Mouse (Mus musculus) retina, adult 2 months (tissue): ENCODE data around the gene Lrrc56.
A peak's percentile ranks its signal among the peaks of the same experiment; 100 is the strongest.

Experiments
- DNase-seq: peaks from one replicate; pipeline ENCODE4 v3.0.0-alpha.2; 2012; ENCODE audit warnings: low read depth, low spot score

Lrrc56 gene

DNA sequence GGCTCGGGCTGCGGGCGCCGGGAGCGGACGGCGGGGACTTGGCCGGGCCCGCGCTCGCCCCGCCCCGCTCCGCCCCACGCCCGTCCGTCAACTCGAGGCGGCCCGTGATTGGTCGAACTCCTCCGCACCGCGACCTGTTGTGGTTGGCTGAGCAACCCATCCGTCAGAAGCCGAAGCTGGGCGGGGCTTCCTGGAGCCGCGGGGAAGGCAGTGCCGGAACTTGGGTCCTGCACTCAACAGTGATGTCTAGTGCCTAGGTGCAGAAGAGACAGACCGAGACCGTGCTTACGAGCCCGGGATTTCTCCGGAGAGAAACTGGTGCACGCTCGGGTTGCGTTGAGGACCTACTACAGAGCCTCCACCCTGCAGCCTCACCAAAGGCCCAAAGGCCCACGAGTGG, at the start of gene Lrrc56, which contains the start of gene Hras:
Gene Lrrc56, plus strand, starts transcription at position 210 of the 400 bp plus-strand sequence.
Gene Hras, minus strand, starts transcription at position 58 of the 400 bp plus-strand sequence.
- peak; percentile 93 for DNase-seq

DNA sequence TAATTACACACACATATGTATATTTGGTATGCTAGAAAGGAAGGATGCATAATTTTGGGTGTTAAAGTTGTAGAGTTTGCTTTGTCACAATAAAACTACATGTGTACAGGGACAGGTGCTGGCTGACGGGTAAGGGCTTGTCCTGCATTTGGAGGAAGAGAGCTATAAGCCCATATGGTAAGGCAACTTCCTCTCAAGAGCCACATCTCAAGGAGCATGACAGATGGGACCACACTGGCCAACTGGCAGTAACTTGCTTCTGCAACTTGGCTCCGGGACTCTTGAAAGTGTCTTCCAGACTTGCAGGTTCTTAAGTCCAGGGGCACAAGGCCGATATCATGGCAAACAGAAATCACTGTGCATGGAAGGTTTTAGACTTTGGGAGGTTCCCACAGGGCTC, 49.3 kb upstream of the Lrrc56 start:
- DNase-seq = no peak

DNA sequence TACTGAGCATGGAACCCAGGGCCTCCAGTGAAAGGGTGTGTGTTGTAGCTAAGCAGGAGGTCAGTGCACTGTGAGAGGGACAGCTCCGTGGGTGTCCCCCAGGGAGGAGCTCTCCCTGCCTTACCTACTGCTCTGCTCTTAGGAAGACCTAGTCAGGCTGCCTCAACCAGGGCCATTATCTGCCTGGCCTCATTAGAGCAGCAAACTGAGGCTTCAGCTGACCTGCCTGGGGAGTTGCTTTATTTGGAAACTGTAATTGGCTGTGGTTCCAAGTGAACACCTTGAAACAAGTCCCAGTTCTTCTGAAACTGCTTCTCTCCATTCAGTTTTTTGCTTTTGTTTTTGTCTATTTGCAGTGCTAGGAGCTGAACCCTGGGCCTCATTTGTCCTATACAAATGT, 48.6 kb upstream of the Lrrc56 start:
- DNase-seq = no peak

DNA sequence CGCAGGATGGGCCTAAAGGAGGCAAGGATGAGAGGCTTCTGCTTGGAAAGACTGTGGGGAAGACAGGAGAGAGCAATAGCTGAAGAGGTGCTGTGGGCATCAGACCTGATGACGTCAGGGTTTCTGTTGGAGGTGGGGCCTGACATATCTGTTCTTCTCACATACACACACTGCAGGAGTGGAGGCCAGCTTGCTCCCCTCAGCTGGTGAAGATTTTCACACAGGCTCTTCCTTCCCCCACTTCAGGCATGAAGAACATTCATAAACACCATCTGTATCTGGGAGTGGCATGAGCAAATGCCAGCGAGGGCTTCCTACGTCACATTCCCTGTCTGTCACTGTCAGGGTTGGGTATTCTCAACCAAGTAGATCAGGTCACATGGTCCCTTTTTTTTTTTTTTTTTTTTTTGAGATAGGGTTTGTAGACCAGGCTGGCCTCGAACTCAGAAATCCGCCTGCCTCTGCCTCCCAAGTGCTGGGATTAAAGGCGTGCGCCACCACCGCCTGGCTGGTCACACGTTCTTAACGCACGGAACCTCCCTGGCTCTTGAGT, 47.8 kb upstream of the Lrrc56 start:
- DNase-seq = no peak

GRCm38 (mm10) chr7:141147044-141147443, 46.9 kb upstream of the Lrrc56 start:
- no peak for DNase-seq

DNA sequence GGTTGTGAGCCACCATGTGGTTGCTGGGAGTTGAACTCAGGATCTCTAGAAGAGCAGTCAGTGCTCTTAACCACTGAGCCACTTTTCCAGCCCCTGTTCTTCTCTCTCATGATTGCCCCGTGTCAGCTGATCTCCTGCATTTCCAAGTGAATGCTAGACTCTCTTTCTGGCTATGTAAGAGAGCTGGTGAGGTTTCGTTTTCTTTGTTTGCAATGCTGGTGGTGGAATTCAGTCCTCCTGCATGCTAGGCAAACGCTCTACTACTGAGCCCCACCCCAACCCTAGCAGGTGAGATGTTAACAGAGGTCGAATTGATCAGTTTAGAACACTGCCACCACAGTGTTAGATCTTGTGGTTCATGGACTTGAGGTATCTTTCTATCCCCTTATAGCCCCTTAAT, 45.3 kb upstream of the Lrrc56 start:
- DNase-seq = no peak

DNA sequence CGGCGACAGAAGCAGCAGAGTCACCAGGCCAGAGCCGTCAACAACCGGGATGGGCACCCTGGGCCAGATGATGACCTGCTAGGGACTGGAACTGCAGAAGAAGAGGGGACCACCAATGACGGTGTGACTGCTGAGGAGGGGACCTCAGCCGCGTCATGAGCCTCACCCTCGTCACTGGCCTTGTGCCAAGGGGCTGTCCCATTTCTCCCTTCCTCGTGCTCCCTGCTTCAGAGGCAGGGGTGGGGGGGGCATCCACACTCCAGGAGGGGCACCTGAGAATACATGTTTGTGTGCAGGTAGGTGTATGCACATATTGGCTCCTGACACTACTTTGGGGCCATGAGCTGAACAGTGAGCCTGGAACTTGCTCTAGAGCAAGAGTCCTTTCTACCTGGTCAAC, 38.6 kb upstream of the Lrrc56 start:
- DNase-seq = no peak

DNA sequence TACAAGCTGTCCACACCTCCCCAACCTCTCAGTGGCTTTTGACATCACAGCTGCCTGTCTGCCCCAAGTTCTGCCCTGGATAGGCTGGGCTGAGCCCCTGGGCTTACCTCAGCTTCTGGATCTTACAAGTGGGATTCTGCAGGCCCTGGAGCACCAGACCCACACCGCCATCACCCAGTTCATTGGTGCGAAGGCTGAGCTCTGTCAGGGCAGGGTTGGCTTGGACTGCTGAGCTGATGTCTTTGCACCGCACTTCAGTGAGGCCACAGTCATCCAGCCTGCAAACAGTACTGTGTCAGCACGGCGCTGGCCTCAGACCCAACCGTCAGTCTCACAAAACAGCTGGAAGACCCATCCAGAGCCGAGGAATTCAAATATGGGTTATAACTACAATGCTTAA, 29.6 kb upstream of the Lrrc56 start:
- no peak for DNase-seq

- no peak for DNase-seq
Observed at GRCm38 (mm10) chr7:141164850-141165249, 29.1 kb upstream of the Lrrc56 start.

GRCm38 (mm10) chr7:141167901-141168517, 25.9 kb upstream of the Lrrc56 start:
- no peak for DNase-seq

- DNase-seq = no peak
Observed at GRCm38 (mm10) chr7:141168518-141168953, 25.4 kb upstream of the Lrrc56 start.

DNA sequence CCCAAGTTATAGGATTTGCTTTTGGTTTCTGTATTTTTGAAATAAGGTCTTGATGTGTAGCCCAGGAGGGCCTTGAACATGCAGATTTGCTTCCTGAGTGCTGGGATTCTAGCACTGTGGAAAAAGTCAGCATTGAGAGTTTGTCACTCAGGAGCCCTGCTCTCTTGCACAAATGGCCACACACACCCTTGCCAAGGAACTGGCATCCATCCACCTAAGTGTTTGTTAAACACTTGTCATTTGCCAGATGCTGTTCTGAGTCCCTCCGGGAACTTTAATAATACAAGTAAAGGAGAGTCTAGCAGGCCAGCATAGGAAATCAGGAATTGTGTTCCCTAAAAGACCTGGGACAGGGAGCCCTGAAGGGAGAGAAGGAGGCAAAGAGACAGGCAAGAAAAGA, 24.7 kb upstream of the Lrrc56 start:
- DNase-seq = no peak

- no peak for DNase-seq
Observed at GRCm38 (mm10) chr7:141169866-141170265, 24.1 kb upstream of the Lrrc56 start.

GRCm38 (mm10) chr7:141172116-141173006, 21.6 kb upstream of the Lrrc56 start, which contains the start of gene Rnh1:
TSS of gene Rnh1 (minus strand) at chr7:141172857.
- DNase-seq = peak; percentile 81

- no peak for DNase-seq
Observed at GRCm38 (mm10) chr7:141173323-141173850, 20.6 kb upstream of the Lrrc56 start.

- no peak for DNase-seq
Observed at GRCm38 (mm10) chr7:141175068-141175467, 18.9 kb upstream of the Lrrc56 start.

- peak; percentile 80 for DNase-seq
Observed at GRCm38 (mm10) chr7:141176173-141176572, 17.8 kb upstream of the Lrrc56 start.

- no peak for DNase-seq
Observed at GRCm38 (mm10) chr7:141188194-141188593, 5.8 kb upstream of the Lrrc56 start.

GRCm38 (mm10) chr7:141188733-141189132, 5.2 kb upstream of the Lrrc56 start:
- no peak for DNase-seq

DNA sequence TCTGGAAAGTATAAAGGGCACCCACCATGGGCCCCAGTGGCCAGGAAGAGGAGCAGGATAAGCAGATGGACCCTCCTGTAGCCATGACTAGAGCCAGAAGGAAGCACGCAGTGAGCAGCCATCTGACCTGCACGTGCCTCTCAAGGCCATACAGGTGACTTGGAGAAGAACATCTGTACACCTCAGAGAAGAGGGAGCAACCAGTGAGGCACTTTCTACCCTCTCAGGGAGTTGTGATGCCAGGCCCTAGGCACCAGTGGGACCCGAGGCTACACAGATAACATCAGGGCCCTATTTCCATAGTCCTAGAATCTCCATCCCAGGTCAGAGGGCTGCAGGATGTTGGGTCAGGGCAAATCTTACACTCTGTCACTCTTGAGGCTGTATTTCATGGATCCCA, 3.7 kb upstream of the Lrrc56 start:
- DNase-seq = no peak

DNA sequence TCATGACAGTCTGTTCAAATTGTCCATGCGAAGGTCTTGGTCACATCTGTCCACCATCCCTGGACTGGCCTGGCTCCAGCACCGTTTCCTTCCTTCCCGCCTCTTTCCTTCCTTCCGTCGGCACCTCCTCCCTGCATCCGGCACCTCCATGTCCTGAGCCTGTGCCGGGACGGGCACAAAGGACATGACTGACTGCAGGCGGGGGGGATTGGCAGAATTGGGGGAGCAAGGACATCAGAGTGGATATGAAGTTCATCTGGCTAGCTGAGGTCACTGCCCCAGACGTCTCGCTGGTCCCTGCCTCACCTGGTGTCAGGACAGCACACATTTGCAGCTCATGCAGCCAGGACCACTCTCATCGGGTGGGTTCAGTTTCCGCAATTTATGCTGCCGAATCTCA, 2.9 kb upstream of the Lrrc56 start:
- DNase-seq = no peak
